Comparison of ENCODE assay signal across 8 mouse cellular contexts in the genomic region with DNA sequence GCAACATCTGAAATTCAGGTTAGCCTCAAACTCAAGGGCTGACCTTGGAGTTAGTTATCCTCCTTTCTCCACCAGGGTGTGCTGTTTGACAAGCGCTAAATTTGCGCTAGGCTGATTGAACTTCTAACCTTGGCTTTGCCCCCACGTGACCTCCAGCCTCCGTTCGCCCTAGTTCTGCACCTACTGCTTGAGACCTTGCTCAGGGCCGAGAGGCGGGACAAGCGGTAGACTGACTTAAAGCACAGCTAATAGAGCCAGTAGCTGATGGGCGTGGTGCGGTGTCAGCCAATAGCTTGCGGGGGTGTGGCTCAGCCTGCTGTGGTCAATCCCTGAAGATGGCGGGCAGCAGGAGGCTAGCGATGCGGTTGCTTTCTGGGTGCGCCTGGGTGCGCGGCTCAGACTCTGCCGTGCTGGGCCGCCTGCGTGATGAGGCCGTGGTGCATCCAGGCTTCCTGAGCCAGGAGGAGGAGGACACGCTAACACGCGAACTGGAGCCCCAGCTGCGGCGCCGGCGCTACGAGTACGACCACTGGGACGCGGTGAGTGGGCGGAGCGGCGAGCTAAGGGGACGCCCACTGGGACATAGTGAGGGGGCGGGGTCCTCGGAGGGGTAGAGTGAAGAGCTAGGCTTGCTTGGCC. TPM values are rescaled to one million over a fixed set of nuclear protein-coding genes. Genes with fewer than 3 reads are reported as not detected.
DNase-seq lines count a peak whose midpoint lies in the region; ATAC-seq and TF ChIP-seq lines count a peak whose summit lies in the region.

Alkbh7 (plus strand) TSS at position 311 of the 639 bp plus-strand sequence.

- DNase-seq in G1E (ENCODE audit: low spot score), result peak; percentile 95
- peak; percentile 91 to 98 for DNase-seq in cerebellum, adult 18-20 months
- DNase-seq in heart, postnatal 36 days, result peak; percentile 91 to 94
- DNase-seq in layer of hippocampus, adult 2 months (ENCODE audit: low spot score in 2 of 2), result peak; percentile 90 to 93
- peak; percentile 97 for DNase-seq in lung, embryonic 14.5 days
- DNase-seq in thymus, adult 2 months, result peak; percentile 94

- H3K27ac ChIP-seq in forebrain, embryonic 16.5 days (ENCODE audit: low read length), result peak within 1 kb of the TSS; percentile 29
- H3K27ac ChIP-seq in layer of hippocampus, adult 2 months, result peak within 1 kb of the TSS; percentile 83
- 0 out of 2 replicates have a peak within 1 kb of the TSS, but pooled peaks have one; percentile 6 for H3K27ac ChIP-seq in lung, embryonic 14.5 days (ENCODE audit: low read depth)
- peak within 1 kb of the TSS; percentile 68; the same call in 1 of the 2 replicates for H3K27ac ChIP-seq in olfactory bulb, adult 2 months (ENCODE audit: insufficient read depth, low read depth, low read length)
- H3K27ac ChIP-seq in thymus, adult 2 months (ENCODE audit: control insufficient read depth, insufficient read depth, low read length), result no peak within 1 kb of the TSS

- no peaks in the 10 kb centered on the region for H3K27me3 ChIP-seq in G1E (ENCODE audit: insufficient read depth, low read length)
- no peaks in the 10 kb centered on the region for H3K27me3 ChIP-seq in forebrain, embryonic 16.5 days (replicated peaks; ENCODE audit: control insufficient read depth, insufficient read depth, low read length)
- H3K27me3 ChIP-seq in lung, embryonic 14.5 days (ENCODE audit: insufficient read depth, low read length), result no peaks in the 10 kb centered on the region
- H3K27me3 ChIP-seq in thymus, adult 2 months (ENCODE audit: control insufficient read depth, insufficient read depth, low read length), result no peaks in the 10 kb centered on the region

- ATAC-seq in G1E (ENCODE audit: extremely low read depth, insufficient number of reproducible peaks, low FRiP score, poor library complexity, severe bottlenecking), result peak; percentile 100
- ATAC-seq in forebrain, embryonic 16.5 days, result peak; percentile 98
- ATAC-seq in lung, embryonic 14.5 days (ENCODE audit: insufficient read depth), result peak; percentile 99

- under 1% methylated on average over 38 of the region's 38 CpGs for WGBS in forebrain, embryonic 16.5 days
- WGBS in lung, embryonic 14.5 days, result 0% methylated on average over 38 of the region's 38 CpGs
- WGBS in olfactory bulb, adult 2 months, result under 1% methylated on average over 38 of the region's 38 CpGs
- WGBS in thymus, adult 2 months, result under 1% methylated on average over 38 of the region's 38 CpGs

- peak; percentile 58 for TF ChIP-seq CTCF in G1E (IDR thresholded peaks at IDR 0.05; ENCODE audit: low read depth, low read length)
- TF ChIP-seq CTCF in layer of hippocampus, adult 2 months (conservative IDR thresholded peaks at IDR 0.05), result peak; percentile 82
- peak; percentile 76 for TF ChIP-seq CTCF in lung, embryonic 14.5 days (IDR thresholded peaks at IDR 0.05; ENCODE audit: low read depth)
- TF ChIP-seq CTCF in olfactory bulb, adult 2 months (IDR thresholded peaks at IDR 0.05; ENCODE audit: insufficient read depth, low read depth, low read length), result peak; percentile 43; the same call in 1 of the 2 replicates
- 0 out of 2 replicates have a peak, but pooled peaks have one; percentile 48 for TF ChIP-seq CTCF in thymus, adult 2 months (IDR thresholded peaks at IDR 0.05; ENCODE audit: borderline replicate concordance, control insufficient read depth, extremely low read depth, insufficient read depth, low read length, poor library complexity)

- peak; percentile 79 for TF ChIP-seq POLR2A in olfactory bulb, adult 2 months (IDR thresholded peaks at IDR 0.05; ENCODE audit: insufficient read depth, low read depth, low read length)
- no peak for TF ChIP-seq POLR2A in thymus, adult 2 months (IDR thresholded peaks at IDR 0.05; ENCODE audit: control insufficient read depth, extremely low read depth, insufficient read depth, low read length, poor library complexity)

- peaks cover 87% of the 10 kb centered on the region for H3K36me3 ChIP-seq in G1E (replicated peaks)
- peaks cover 25% of the 10 kb centered on the region for H3K36me3 ChIP-seq in forebrain, embryonic 16.5 days (ENCODE audit: control insufficient read depth, insufficient read depth)
- peaks cover 69% of the 10 kb centered on the region for H3K36me3 ChIP-seq in lung, embryonic 14.5 days (ENCODE audit: insufficient read depth)
- peaks cover 15% of the 10 kb centered on the region; the same call in 1 of the 2 replicates for H3K36me3 ChIP-seq in thymus, adult 2 months (ENCODE audit: control insufficient read depth, insufficient read depth, low read length)

- intact Hi-C loops in heart, postnatal 36 days (cut with DNase I), result loop anchor here (1.0 to 10.0 kb wide), 4 partner anchors 99 to 338 kb away; no protein-coding TSS in a partner anchor

- H3K4me2 ChIP-seq in forebrain, embryonic 16.5 days (ENCODE audit: low read length), result peak within 1 kb of the TSS; percentile 69
- peak within 1 kb of the TSS; percentile 69 for H3K4me2 ChIP-seq in lung, embryonic 14.5 days

- H3K4me1 ChIP-seq in G1E (ENCODE audit: insufficient read depth, low read depth, low read length), result peaks cover 49% of the 10 kb centered on the region
- peaks cover 11% of the 10 kb centered on the region for H3K4me1 ChIP-seq in forebrain, embryonic 16.5 days (replicated peaks; ENCODE audit: control insufficient read depth, insufficient read depth, low read length)
- peaks cover 4% of the 10 kb centered on the region; the same call in 1 of the 2 replicates for H3K4me1 ChIP-seq in lung, embryonic 14.5 days (ENCODE audit: insufficient read depth)
- H3K4me1 ChIP-seq in olfactory bulb, adult 2 months (ENCODE audit: control insufficient read depth, insufficient read depth, low read length), result peaks cover 19% of the 10 kb centered on the region
- H3K4me1 ChIP-seq in thymus, adult 2 months (replicated peaks; ENCODE audit: control insufficient read depth, insufficient read depth, low read length), result peaks cover 5% of the 10 kb centered on the region

- peaks cover 3% of the 10 kb centered on the region; the same call in 1 of the 2 replicates for H3K9me3 ChIP-seq in G1E (replicated peaks)
- no peaks in the 10 kb centered on the region for H3K9me3 ChIP-seq in forebrain, embryonic 16.5 days (ENCODE audit: control insufficient read depth, low read length)
- no peaks in the 10 kb centered on the region for H3K9me3 ChIP-seq in lung, embryonic 14.5 days (ENCODE audit: low read depth, low read length)

- peak within 1 kb of the TSS; percentile 88 for H3K4me3 ChIP-seq in G1E (ENCODE audit: low read depth, low read length)
- peak within 1 kb of the TSS; percentile 51 for H3K4me3 ChIP-seq in forebrain, embryonic 16.5 days (replicated peaks; ENCODE audit: low read length)
- H3K4me3 ChIP-seq in layer of hippocampus, adult 2 months, result peak within 1 kb of the TSS; percentile 93
- H3K4me3 ChIP-seq in lung, embryonic 14.5 days (ENCODE audit: low read depth, low read length), result peak within 1 kb of the TSS; percentile 71
- peak within 1 kb of the TSS; percentile 93 for H3K4me3 ChIP-seq in olfactory bulb, adult 2 months (ENCODE audit: insufficient read depth, low read depth, low read length)
- H3K4me3 ChIP-seq in thymus, adult 2 months (ENCODE audit: control insufficient read depth, insufficient read depth, low read length), result peak within 1 kb of the TSS; percentile 62

- peak within 1 kb of the TSS; percentile 57 for H3K9ac ChIP-seq in forebrain, embryonic 16.5 days (replicated peaks; ENCODE audit: low read depth, low read length)
- peak within 1 kb of the TSS; percentile 60 for H3K9ac ChIP-seq in lung, embryonic 14.5 days

RNA-seq across cellular contexts. Expression of gene Alkbh7, which starts in this region (rescaled TPM):
- total RNA-seq in G1E (2014; fragmentation: Nextera tagmentation) (12.9 and 23.0 TPM in 2 replicates), G1E (2017) (25.5 and 26.8 TPM in 2 replicates)
- polyA plus RNA-seq in G1E (2012), result 46.0 and 53.2 TPM in 2 replicates
- 40.1 and 45.8 TPM in 2 replicates for polyA plus RNA-seq in forebrain, embryonic 16.5 days (2015; fragmentation: Nextera tagmentation; extraction: Ambion mirVana)
- total RNA-seq in heart, postnatal 36 days (2021), result 10 to 100 TPM; 67.5 to 69.9 TPM
- 10 to 100 TPM; 23.9 to 24.0 TPM for total RNA-seq in layer of hippocampus, adult 2 months (2021)
- 39.0 and 39.8 TPM in 2 replicates for polyA plus RNA-seq in lung, embryonic 14.5 days (2014; fragmentation: Nextera tagmentation; extraction: Ambion mirVana)
- polyA plus RNA-seq in olfactory bulb, adult 2 months (2012; ENCODE audit: insufficient read depth, insufficient read length, low replicate concordance, missing spikeins), result not detected in 2 replicates
- 26.7 and 32.2 TPM in 2 replicates for polyA plus RNA-seq in thymus, adult 2 months (2012; rRNA removed)
